Mouse (Mus musculus): Measurements from ENCODE around the gene Lgals4. TPM values are rescaled to one million over a fixed set of nuclear protein-coding genes. Genes with fewer than 3 reads are reported as not detected.

Lgals4 gene
- polyA plus RNA-seq, 1 experiment from 2014 or later, result 1.9 TPM

Other genes starting within 250 kb of the Lgals4 start
- 29.4 and 30.9 TPM in 2 replicates for gene Samd4b, start 235.7 kb upstream of the Lgals4 start, polyA plus RNA-seq (2014; fragmentation: Nextera tagmentation; extraction: Ambion mirVana)
- 25.6 and 28.6 TPM in 2 replicates for gene Pak4, start 235.7 kb upstream of the Lgals4 start, polyA plus RNA-seq (2014; fragmentation: Nextera tagmentation; extraction: Ambion mirVana)
- gene Acp7, start 202.5 kb upstream of the Lgals4 start, polyA plus RNA-seq (2014; fragmentation: Nextera tagmentation; extraction: Ambion mirVana), result not detected in 2 replicates
- 6.1 and 7.2 TPM in 2 replicates for gene Fbxo27, start 141.0 kb upstream of the Lgals4 start, polyA plus RNA-seq (2014; fragmentation: Nextera tagmentation; extraction: Ambion mirVana)
- gene Fbxo17, start 117.0 kb upstream of the Lgals4 start, polyA plus RNA-seq (2014; fragmentation: Nextera tagmentation; extraction: Ambion mirVana), result 11.6 and 13.0 TPM in 2 replicates
- gene Mrps12, start 92.0 kb upstream of the Lgals4 start, polyA plus RNA-seq (2014; fragmentation: Nextera tagmentation; extraction: Ambion mirVana), result 145 and 151 TPM in 2 replicates
- gene Sars2, start 91.9 kb upstream of the Lgals4 start, polyA plus RNA-seq (2014; fragmentation: Nextera tagmentation; extraction: Ambion mirVana), result 28.2 and 29.9 TPM in 2 replicates
- 1.5 and 2.0 TPM in 2 replicates for gene Ccer2, start 77.7 kb upstream of the Lgals4 start, polyA plus RNA-seq (2014; fragmentation: Nextera tagmentation; extraction: Ambion mirVana)
- gene Sirt2, start 67.1 kb upstream of the Lgals4 start, polyA plus RNA-seq (2014; fragmentation: Nextera tagmentation; extraction: Ambion mirVana), result 65.6 and 67.2 TPM in 2 replicates
- 33.4 and 41.0 TPM in 2 replicates for gene Nfkbib, start 66.3 kb upstream of the Lgals4 start, polyA plus RNA-seq (2014; fragmentation: Nextera tagmentation; extraction: Ambion mirVana)
- 2.3 and 3.2 TPM in 2 replicates for gene Rinl, start 44.9 kb upstream of the Lgals4 start, polyA plus RNA-seq (2014; fragmentation: Nextera tagmentation; extraction: Ambion mirVana)
- gene Hnrnpl, start 25.3 kb upstream of the Lgals4 start, polyA plus RNA-seq (2014; fragmentation: Nextera tagmentation; extraction: Ambion mirVana), result 328 and 350 TPM in 2 replicates
- gene Ech1, start 8.6 kb upstream of the Lgals4 start, polyA plus RNA-seq (2014; fragmentation: Nextera tagmentation; extraction: Ambion mirVana), result 103 and 106 TPM in 2 replicates
- 0.98 and 1.3 TPM in 2 replicates for gene Lgals7, start 30.0 kb downstream of the Lgals4 start, polyA plus RNA-seq (2014; fragmentation: Nextera tagmentation; extraction: Ambion mirVana)
- 0.21 and 0.29 TPM in 2 replicates for gene Capn12, start 47.6 kb downstream of the Lgals4 start, polyA plus RNA-seq (2014; fragmentation: Nextera tagmentation; extraction: Ambion mirVana)
- 190 and 201 TPM in 2 replicates for gene Actn4, start 128.5 kb downstream of the Lgals4 start, polyA plus RNA-seq (2014; fragmentation: Nextera tagmentation; extraction: Ambion mirVana)
- gene Eif3k, start 148.0 kb downstream of the Lgals4 start, polyA plus RNA-seq (2014; fragmentation: Nextera tagmentation; extraction: Ambion mirVana), result 439 and 446 TPM in 2 replicates
- 6.4 and 8.1 TPM in 2 replicates for gene Map4k1, start 148.2 kb downstream of the Lgals4 start, polyA plus RNA-seq (2014; fragmentation: Nextera tagmentation; extraction: Ambion mirVana)